8 mouse cellular contexts compared by ENCODE assay signal in genomic region chr3:135437758-135438495, GRCm38 (mm10). TPM values are rescaled to one million over a fixed set of nuclear protein-coding genes. Genes with fewer than 3 reads are reported as not detected.
DNase-seq lines count a peak whose midpoint lies in the region; ATAC-seq and TF ChIP-seq lines count a peak whose summit lies in the region.

Gene Ube2d3, plus strand, starts transcription at chr3:135438149.

- WGBS in forebrain, embryonic 11.5 days = 0% methylated on average over 49 of the region's 56 CpGs
- under 1% methylated on average over 56 of the region's 56 CpGs for WGBS in heart, embryonic 16.5 days
- WGBS in liver, embryonic 15.5 days (ENCODE audit: insufficient replicate concordance) = under 1% methylated on average over 56 of the region's 56 CpGs
- WGBS in neural tube, embryonic 12.5 days = under 1% methylated on average over 56 of the region's 56 CpGs

- H3K9ac ChIP-seq in CH12.LX (ENCODE audit: insufficient read depth, low read depth) = peak within 1 kb of the TSS; percentile 98
- peak within 1 kb of the TSS; percentile 98 for H3K9ac ChIP-seq in forebrain, embryonic 11.5 days (ENCODE audit: low read length)
- H3K9ac ChIP-seq in heart, embryonic 16.5 days (ENCODE audit: low read length) = peak within 1 kb of the TSS; percentile 100
- H3K9ac ChIP-seq in liver, embryonic 15.5 days = peak within 1 kb of the TSS; percentile 97
- H3K9ac ChIP-seq in neural tube, embryonic 12.5 days = peak within 1 kb of the TSS; percentile 98

- dilution Hi-C loops in CH12.LX (cut with MboI; ENCODE audit: extremely low pct_ligation_motif_present, extremely low pct_unique_long_range_greater_than_20kb, low sequenced_read_pairs) = no loop called here

- H3K36me3 ChIP-seq in CH12.LX (replicated peaks in 1 of 2; ENCODE audit: control insufficient read depth in 1 of 2, insufficient read depth in 1 of 2, low read length in 1 of 2) = peaks cover 5 to 36% of the 10 kb centered on the region in 2 experiments
- no peaks in the 10 kb centered on the region for H3K36me3 ChIP-seq in forebrain, embryonic 11.5 days (ENCODE audit: control insufficient read depth, insufficient read depth, low read length)
- peaks cover 2% of the 10 kb centered on the region; the same call in 1 of the 2 replicates for H3K36me3 ChIP-seq in heart, embryonic 16.5 days (ENCODE audit: control insufficient read depth, insufficient read depth)
- H3K36me3 ChIP-seq in liver, embryonic 15.5 days (replicated peaks) = peaks cover 18% of the 10 kb centered on the region
- H3K36me3 ChIP-seq in neural tube, embryonic 12.5 days = no peaks in the 10 kb centered on the region

- TF ChIP-seq POLR2A in CH12.LX (IDR thresholded peaks at IDR 0.05; ENCODE audit: low read depth, low read length) = peak; percentile 99

- no peaks in the 10 kb centered on the region for H3K27me3 ChIP-seq in CH12.LX (replicated peaks)
- no peaks in the 10 kb centered on the region for H3K27me3 ChIP-seq in forebrain, embryonic 11.5 days (ENCODE audit: control insufficient read depth, insufficient read depth, low read length)
- H3K27me3 ChIP-seq in heart, embryonic 16.5 days (ENCODE audit: control insufficient read depth, insufficient read depth, low read length) = no peaks in the 10 kb centered on the region
- no peaks in the 10 kb centered on the region for H3K27me3 ChIP-seq in liver, embryonic 15.5 days
- no peaks in the 10 kb centered on the region for H3K27me3 ChIP-seq in neural tube, embryonic 12.5 days (replicated peaks)

- peak; percentile 94 for ATAC-seq in forebrain, embryonic 11.5 days (replicated peaks; ENCODE audit: low FRiP score)
- peak; percentile 91 for ATAC-seq in heart, embryonic 16.5 days (replicated peaks; ENCODE audit: extremely low read depth, insufficient read depth, low FRiP score)
- peak; percentile 78 for ATAC-seq in liver, embryonic 15.5 days (ENCODE audit: insufficient read depth)
- ATAC-seq in neural tube, embryonic 12.5 days (ENCODE audit: low FRiP score, low read depth) = peak; percentile 95

- H3K79me2 ChIP-seq in CH12.LX (replicated peaks; ENCODE audit: control insufficient read depth, extremely low read depth, insufficient read depth, poor library complexity, severe bottlenecking) = peaks cover 25% of the 10 kb centered on the region

- peaks cover 0 to 30% of the 10 kb centered on the region in 2 experiments; a peak in 2 of 4 replicates for H3K4me1 ChIP-seq in CH12.LX (ENCODE audit: control insufficient read depth in 1 of 2, insufficient read depth in 2 of 2)
- peaks cover 8% of the 10 kb centered on the region for H3K4me1 ChIP-seq in forebrain, embryonic 11.5 days (replicated peaks; ENCODE audit: control insufficient read depth, insufficient read depth, low read length)
- H3K4me1 ChIP-seq in heart, embryonic 16.5 days (ENCODE audit: control insufficient read depth, insufficient read depth, low read length) = peaks cover 13% of the 10 kb centered on the region
- H3K4me1 ChIP-seq in liver, embryonic 15.5 days (replicated peaks) = peaks cover 23% of the 10 kb centered on the region
- peaks cover 19% of the 10 kb centered on the region for H3K4me1 ChIP-seq in neural tube, embryonic 12.5 days

- TF ChIP-seq EP300 in CH12.LX (IDR thresholded peaks at IDR 0.05; ENCODE audit: low read length) = no peak

- H3K27ac ChIP-seq in CH12.LX (ENCODE audit: insufficient read depth, low read depth) = peak within 1 kb of the TSS; percentile 96
- peak within 1 kb of the TSS; percentile 99 for H3K27ac ChIP-seq in forebrain, embryonic 11.5 days (ENCODE audit: low read depth, low read length)
- H3K27ac ChIP-seq in heart, embryonic 16.5 days (ENCODE audit: low read length) = peak within 1 kb of the TSS; percentile 100
- peak within 1 kb of the TSS; percentile 100 for H3K27ac ChIP-seq in liver, embryonic 15.5 days (replicated peaks)
- peak within 1 kb of the TSS; percentile 100 for H3K27ac ChIP-seq in neural tube, embryonic 12.5 days

- no peak for TF ChIP-seq RAD21 in CH12.LX (IDR thresholded peaks at IDR 0.05; ENCODE audit: low read depth, low read length)

- no peaks in the 10 kb centered on the region for H3K9me3 ChIP-seq in CH12.LX (replicated peaks; ENCODE audit: low read length)
- no peaks in the 10 kb centered on the region for H3K9me3 ChIP-seq in forebrain, embryonic 11.5 days (ENCODE audit: control insufficient read depth, low read length)
- no peaks in the 10 kb centered on the region for H3K9me3 ChIP-seq in heart, embryonic 16.5 days (replicated peaks; ENCODE audit: control insufficient read depth, low read length)
- no peaks in the 10 kb centered on the region for H3K9me3 ChIP-seq in liver, embryonic 15.5 days (replicated peaks)
- no peaks in the 10 kb centered on the region for H3K9me3 ChIP-seq in neural tube, embryonic 12.5 days

- peak within 1 kb of the TSS; percentile 81 to 94 (median 83) for H3K4me3 ChIP-seq in CH12.LX (replicated peaks in 1 of 3; ENCODE audit: low read depth in 2 of 3, low read length in 2 of 3, poor library complexity in 1 of 3)
- peak within 1 kb of the TSS; percentile 94 for H3K4me3 ChIP-seq in forebrain, embryonic 11.5 days (ENCODE audit: low read depth, low read length)
- H3K4me3 ChIP-seq in heart, embryonic 16.5 days (ENCODE audit: low read length) = peak within 1 kb of the TSS; percentile 72
- peak within 1 kb of the TSS; percentile 87 for H3K4me3 ChIP-seq in liver, embryonic 15.5 days (replicated peaks)
- peak within 1 kb of the TSS; percentile 94 for H3K4me3 ChIP-seq in neural tube, embryonic 12.5 days

- TF ChIP-seq CTCF in CH12.LX (conservative IDR thresholded peaks at IDR 0.05 in 1 of 2, IDR thresholded peaks at IDR 0.05 in 1 of 2; ENCODE audit: low read depth in 2 of 2, low read length in 2 of 2) = no peak

- peak within 1 kb of the TSS; percentile 81 for H3K4me2 ChIP-seq in CH12.LX (ENCODE audit: insufficient read depth, low read depth, poor library complexity, severe bottlenecking)
- peak within 1 kb of the TSS; percentile 50 for H3K4me2 ChIP-seq in forebrain, embryonic 11.5 days (ENCODE audit: low read depth, low read length, severe bottlenecking)
- H3K4me2 ChIP-seq in heart, embryonic 16.5 days (ENCODE audit: low read depth, low read length) = peak within 1 kb of the TSS; percentile 74
- peak within 1 kb of the TSS; percentile 81 for H3K4me2 ChIP-seq in liver, embryonic 15.5 days
- peak within 1 kb of the TSS; percentile 88 for H3K4me2 ChIP-seq in neural tube, embryonic 12.5 days (replicated peaks)

- in situ Hi-C loops in CH12.LX (cut with MboI; ENCODE audit: low pct_ligation_motif_present, low pct_unique_long_range_greater_than_20kb, low sequenced_read_pairs) = no loop called here

- DNase-seq in CH12.LX (ENCODE audit: extremely low read depth) = peak; percentile 100
- DNase-seq in c-Kit-positive CD71-positive TER-119-negative erythroid progenitor cells, embryonic 14.5 days (ENCODE audit: low read depth) = peak; percentile 94
- peak; percentile 100 for DNase-seq in forebrain, embryonic 11.5 days (ENCODE audit: low spot score)
- peak; percentile 99 for DNase-seq in kidney, postnatal 36 days
- peak; percentile 100 for DNase-seq in telencephalon, adult 2 months (ENCODE audit: low read depth, low spot score)

TF ChIP-seq in CH12.LX, 34 proteins besides CTCF, POLR2A, EP300 and RAD21 (continues in another document):
- TF ChIP-seq MYC (IDR thresholded peaks at IDR 0.05; ENCODE audit: low read depth, low read length) = peak; percentile 70; the same call in 1 of the 2 replicates
- peak; percentile 97 for TF ChIP-seq ELF1 (IDR thresholded peaks at IDR 0.05; ENCODE audit: low read depth, low read length)
- TF ChIP-seq UBTF (IDR thresholded peaks at IDR 0.05; ENCODE audit: low read depth, low read length) = no peak; the same call in 1 of the 2 replicates
- TF ChIP-seq USF2 (conservative IDR thresholded peaks at IDR 0.05; ENCODE audit: low read depth, low read length) = no peak
- TF ChIP-seq BHLHE40 (IDR thresholded peaks at IDR 0.05; ENCODE audit: low read depth, low read length) = no peak; the same call in 1 of the 2 replicates
- TF ChIP-seq E2F4 (IDR thresholded peaks at IDR 0.05; ENCODE audit: insufficient replicate concordance, low read depth, low read length) = no peak
- TF ChIP-seq ZMIZ1 (IDR thresholded peaks at IDR 0.05; ENCODE audit: low read depth, low read length) = peak; percentile 97
- TF ChIP-seq ZC3H11A (IDR thresholded peaks at IDR 0.05; ENCODE audit: low read depth, low read length) = no peak
- TF ChIP-seq GABPA (IDR thresholded peaks at IDR 0.05; ENCODE audit: insufficient replicate concordance, low read depth, low read length) = no peak; the same call in 1 of the 2 replicates
- TF ChIP-seq PAX5 (IDR thresholded peaks at IDR 0.05; ENCODE audit: low read length) = no peak
- TF ChIP-seq TBP (conservative IDR thresholded peaks at IDR 0.05; ENCODE audit: low read depth, low read length) = peak; percentile 70; the same call in 1 of the 2 replicates
- peak; percentile 45 for TF ChIP-seq ETS1 (conservative IDR thresholded peaks at IDR 0.05; ENCODE audit: low read depth, low read length)
- TF ChIP-seq RCOR1 (conservative IDR thresholded peaks at IDR 0.05; ENCODE audit: low read depth, low read length) = no peak
- peak; percentile 100 for TF ChIP-seq CHD2 (IDR thresholded peaks at IDR 0.05; ENCODE audit: low read length)
- TF ChIP-seq JUN (IDR thresholded peaks at IDR 0.05; ENCODE audit: insufficient read depth, low read depth, low read length) = no peak
- TF ChIP-seq NRF1 (IDR thresholded peaks at IDR 0.05; ENCODE audit: low read depth, low read length) = peak; percentile 82
- peak; percentile 93 for TF ChIP-seq MXI1 (IDR thresholded peaks at IDR 0.05; ENCODE audit: low read depth, low read length)
- TF ChIP-seq ZNF384 (IDR thresholded peaks at IDR 0.05; ENCODE audit: low read depth, low read length) = no peak
- no peak for TF ChIP-seq JUND (conservative IDR thresholded peaks at IDR 0.05; ENCODE audit: low read depth, low read length)
- no peak for TF ChIP-seq ZKSCAN1 (IDR thresholded peaks at IDR 0.05; ENCODE audit: borderline replicate concordance, low read depth, low read length)
- TF ChIP-seq HCFC1 (IDR thresholded peaks at IDR 0.05; ENCODE audit: low read depth, low read length) = peak; percentile 77
- no peak for TF ChIP-seq KAT2A (IDR thresholded peaks at IDR 0.05; ENCODE audit: insufficient replicate concordance, low read length)
- TF ChIP-seq MAFK (IDR thresholded peaks at IDR 0.05; ENCODE audit: insufficient replicate concordance, low read length) = no peak
- no peak for TF ChIP-seq SMC3 (IDR thresholded peaks at IDR 0.05; ENCODE audit: low read depth, low read length)

RNA-seq across cellular contexts. Expression of gene Ube2d3, which starts in this region (rescaled TPM):
- total RNA-seq in CH12.LX (2012; rRNA removed) (590 and 839 TPM in 2 replicates), CH12.LX (2014; rRNA removed) (1,791 and 1,803 TPM in 2 replicates)
- 1,178 and 1,222 TPM in 2 replicates for polyA plus RNA-seq in CH12.LX (2012; ENCODE audit: insufficient read length, low read depth)
- polyA plus RNA-seq in forebrain, embryonic 11.5 days (2014; fragmentation: Nextera tagmentation; extraction: Ambion mirVana) = 621 and 646 TPM in 2 replicates
- 424 and 489 TPM in 2 replicates for polyA plus RNA-seq in heart, embryonic 16.5 days (2015; fragmentation: Nextera tagmentation; extraction: Ambion mirVana)
- polyA plus RNA-seq in liver, embryonic 15.5 days (2015; fragmentation: Nextera tagmentation; extraction: Ambion mirVana) = 216 and 230 TPM in 2 replicates
- polyA plus RNA-seq in neural tube, embryonic 12.5 days (2016; fragmentation: Nextera tagmentation; extraction: Ambion mirVana) = 461 and 494 TPM in 2 replicates

Comparison
In these comparisons a context has a peak if more than half of its experiments do, and no peak if none do; other contexts are left out.
1. Peak in every context shown above with its lines: DNase-seq, ATAC-seq, H3K4me3 ChIP-seq and H3K27ac ChIP-seq.